26 mouse cellular contexts compared by ENCODE assay signal in genomic region chr4:49540966-49541365, GRCm38 (mm10). TPM values are rescaled to one million over a fixed set of nuclear protein-coding genes. Genes with fewer than 3 reads are reported as not detected.
DNase-seq lines count a peak whose midpoint lies in the region; ATAC-seq and TF ChIP-seq lines count a peak whose summit lies in the region.
"Had no signal": no experiment of that assay in that cellular context is flagged by ENCODE, and none has a peak within 500 bp of the region (broad histone marks: within the 10 kb centered on the region; RNA-seq: fewer than 3 reads in every experiment).

No protein-coding gene starts in this region.

- H3K9me3 ChIP-seq in heart, embryonic 12.5 days (replicated peaks) = no peaks in the 10 kb centered on the region
- H3K9me3 ChIP-seq in liver, embryonic 11.5 days (ENCODE audit: control insufficient read depth, low read length) = no peaks in the 10 kb centered on the region
- H3K9me3 ChIP-seq: embryonic facial prominence, embryonic 10.5 days; forebrain, embryonic 10.5 days; G1E; heart, embryonic 15.5 days; hindbrain, embryonic 10.5 days; hindbrain, embryonic 15.5 days had no signal

- no peak overlapping the region for H3K9ac ChIP-seq in heart, embryonic 12.5 days
- H3K9ac ChIP-seq in liver, adult 2 months (ENCODE audit: low read depth, low read length) = no peak overlapping the region
- H3K9ac ChIP-seq in liver, embryonic 11.5 days (ENCODE audit: low read depth, low read length) = no peak overlapping the region
- H3K9ac ChIP-seq: heart, embryonic 15.5 days; hindbrain, embryonic 15.5 days had no signal

- H3K27me3 ChIP-seq in heart, embryonic 12.5 days (replicated peaks) = no peaks in the 10 kb centered on the region
- H3K27me3 ChIP-seq in liver, adult 2 months (ENCODE audit: control insufficient read depth, insufficient read depth, low read length) = no peaks in the 10 kb centered on the region
- no peaks in the 10 kb centered on the region for H3K27me3 ChIP-seq in liver, embryonic 11.5 days (replicated peaks; ENCODE audit: control insufficient read depth, insufficient read depth, low read length)
- H3K27me3 ChIP-seq: heart, embryonic 15.5 days; hindbrain, embryonic 15.5 days had no signal

- intact Hi-C loops in heart, postnatal 10 days (cut with DNase I) = no loop called here
- intact Hi-C loops in heart, postnatal 14 days (cut with DNase I) = no loop called here

- no peak overlapping the region for H3K4me2 ChIP-seq in heart, embryonic 12.5 days
- H3K4me2 ChIP-seq in liver, embryonic 11.5 days = no peak overlapping the region
- H3K4me2 ChIP-seq: heart, embryonic 15.5 days; hindbrain, embryonic 15.5 days had no signal

- H3K27ac ChIP-seq in heart, embryonic 12.5 days (ENCODE audit: poor library complexity, severe bottlenecking) = no peak overlapping the region
- H3K27ac ChIP-seq in liver, adult 2 months (replicated peaks; ENCODE audit: insufficient read depth, low read depth, low read length) = no peak overlapping the region
- no peak overlapping the region for H3K27ac ChIP-seq in liver, embryonic 11.5 days (ENCODE audit: low read depth, low read length)
- H3K27ac ChIP-seq: embryonic facial prominence, embryonic 10.5 days; forebrain, embryonic 10.5 days; heart, embryonic 15.5 days; hindbrain, embryonic 10.5 days; hindbrain, embryonic 15.5 days had no signal

- no peak overlapping the region for H3K4me3 ChIP-seq in heart, embryonic 12.5 days
- H3K4me3 ChIP-seq in liver, adult 2 months (ENCODE audit: insufficient read depth, low read depth, low read length) = no peak overlapping the region
- no peak overlapping the region for H3K4me3 ChIP-seq in liver, embryonic 11.5 days (ENCODE audit: low read depth, low read length)
- H3K4me3 ChIP-seq: embryonic facial prominence, embryonic 10.5 days; forebrain, embryonic 10.5 days; heart, embryonic 15.5 days; hindbrain, embryonic 10.5 days; hindbrain, embryonic 15.5 days had no signal

- TF ChIP-seq POLR2A in liver, adult 2 months (IDR thresholded peaks at IDR 0.05; ENCODE audit: extremely low read depth, insufficient read depth, low read length) = no peak

- no peak for ATAC-seq in heart, embryonic 12.5 days (ENCODE audit: insufficient number of reproducible peaks, low FRiP score)
- no peak for ATAC-seq in liver, embryonic 11.5 days (replicated peaks; ENCODE audit: low FRiP score)
- ATAC-seq: CD4-positive, CD25-positive, alpha-beta regulatory T cell, adult 4 months; forebrain, embryonic 14.5 days; inflammation-experienced regulatory T-cells, adult 6 months; intestine, postnatal 0 days had no signal

- no peak for TF ChIP-seq CTCF in liver, adult 2 months (IDR thresholded peaks at IDR 0.05; ENCODE audit: low read depth, low read length)

- H3K79me2 ChIP-seq in liver, adult 2 months (ENCODE audit: control insufficient read depth, insufficient read depth, low read length) = no peaks in the 10 kb centered on the region

- H3K4me1 ChIP-seq in heart, embryonic 12.5 days (replicated peaks) = peaks cover 7% of the 10 kb centered on the region
- peaks cover 16% of the 10 kb centered on the region; the same call in 1 of the 2 replicates for H3K4me1 ChIP-seq in liver, adult 2 months (ENCODE audit: control insufficient read depth, insufficient read depth, low read length)
- no peaks in the 10 kb centered on the region for H3K4me1 ChIP-seq in liver, embryonic 11.5 days (replicated peaks; ENCODE audit: control insufficient read depth, insufficient read depth, low read length)
- H3K4me1 ChIP-seq: embryonic facial prominence, embryonic 10.5 days; forebrain, embryonic 10.5 days; hindbrain, embryonic 10.5 days; hindbrain, embryonic 15.5 days had no signal

- peak; percentile 35 to 41 for DNase-seq in cerebellum, postnatal 10 days
- DNase-seq in cerebellum, postnatal 36 days = no peak
- DNase-seq in heart, adult 11 months = peak; percentile 87
- peak; percentile 14 to 16 for DNase-seq in heart, postnatal 10 days
- DNase-seq in heart, postnatal 14 days = no peak
- DNase-seq in liver, adult 2 months (ENCODE audit: extremely low read depth, low read depth, low spot score) = peak; percentile 68
- DNase-seq in liver, embryonic 11.5 days (ENCODE audit: low spot score) = no peak
- DNase-seq: adrenal gland, adult 8-10 months; adrenal gland, postnatal 36 days; B cell, adult 2 months; cerebellum, adult 8-10 months; gastrocnemius, postnatal 10 days had no signal

- no peaks in the 10 kb centered on the region for H3K36me3 ChIP-seq in heart, embryonic 12.5 days
- peaks cover 93% of the 10 kb centered on the region for H3K36me3 ChIP-seq in liver, adult 2 months (ENCODE audit: control insufficient read depth, insufficient read depth, low read length)
- no peaks in the 10 kb centered on the region for H3K36me3 ChIP-seq in liver, embryonic 11.5 days (ENCODE audit: control insufficient read depth, insufficient read depth, low read length)
- H3K36me3 ChIP-seq: embryonic facial prominence, embryonic 10.5 days; forebrain, embryonic 10.5 days; G1E; heart, embryonic 15.5 days; hindbrain, embryonic 10.5 days; hindbrain, embryonic 15.5 days had no signal

- 41% methylated on average over 3 of the region's 3 CpGs for WGBS in heart, embryonic 12.5 days
- WGBS in liver, adult 2 months = 33% methylated on average over 3 of the region's 3 CpGs
- WGBS in liver, embryonic 11.5 days = 65% methylated on average over 3 of the region's 3 CpGs

RNA-seq across cellular contexts. Expression of gene Aldob, which starts 8.4 kb away (rescaled TPM):
- polyA plus RNA-seq in heart, embryonic 12.5 days (2016; fragmentation: Nextera tagmentation; extraction: Ambion mirVana) = 0.39 and 0.42 TPM in 2 replicates
- under 1 TPM in 1 of 2 experiments, not detected in 1; 0.22 TPM for total RNA-seq in heart, postnatal 10 days (2021)
- under 1 TPM; 0.10 to 0.17 TPM for total RNA-seq in heart, postnatal 14 days (2021)
- total RNA-seq in liver, adult 2 months (2014; rRNA removed) = 3,873 and 3,924 TPM in 2 replicates
- polyA plus RNA-seq in liver, adult 2 months (2012; rRNA removed) = 2,627 and 3,122 TPM in 2 replicates
- polyA plus RNA-seq in liver, embryonic 11.5 days (2014; fragmentation: Nextera tagmentation; extraction: Ambion mirVana) = 22.8 and 23.8 TPM in 2 replicates
- total RNA-seq: granulocyte monocyte progenitor cell, adult 5-6 weeks had no signal
- polyA plus RNA-seq: CD4-positive, CD25-positive, alpha-beta regulatory T cell, adult 4 months; embryonic facial prominence, embryonic 10.5 days; forebrain, embryonic 10.5 days; G1E; hindbrain, embryonic 10.5 days; inflammation-experienced regulatory T-cells, adult 6 months had no signal

RNA-seq across cellular contexts. Expression of gene Zfp189, which starts 20.0 kb away (rescaled TPM):
- polyA plus RNA-seq in heart, embryonic 12.5 days (2016; fragmentation: Nextera tagmentation; extraction: Ambion mirVana) = 8.0 and 8.3 TPM in 2 replicates
- total RNA-seq in heart, postnatal 10 days (2021) = 1 to 10 TPM; 5.8 to 8.1 TPM
- total RNA-seq in heart, postnatal 14 days (2021) = 1 to 10 TPM; 6.4 to 7.6 TPM
- total RNA-seq in liver, adult 2 months (2014; rRNA removed) = 5.2 and 6.4 TPM in 2 replicates
- 1.1 and 1.5 TPM in 2 replicates for polyA plus RNA-seq in liver, adult 2 months (2012; rRNA removed)
- polyA plus RNA-seq in liver, embryonic 11.5 days (2014; fragmentation: Nextera tagmentation; extraction: Ambion mirVana) = 7.4 and 9.2 TPM in 2 replicates

RNA-seq across cellular contexts. Expression of gene Mrpl50, which starts 20.1 kb away (rescaled TPM):
- 69.1 and 71.4 TPM in 2 replicates for polyA plus RNA-seq in heart, embryonic 12.5 days (2016; fragmentation: Nextera tagmentation; extraction: Ambion mirVana)
- total RNA-seq in heart, postnatal 10 days (2021) = 10 to 100 TPM; 37.3 to 41.7 TPM
- 10 to 100 TPM; 38.8 to 39.1 TPM for total RNA-seq in heart, postnatal 14 days (2021)
- 30.1 and 32.2 TPM in 2 replicates for total RNA-seq in liver, adult 2 months (2014; rRNA removed)
- 4.9 and 7.2 TPM in 2 replicates for polyA plus RNA-seq in liver, adult 2 months (2012; rRNA removed)
- polyA plus RNA-seq in liver, embryonic 11.5 days (2014; fragmentation: Nextera tagmentation; extraction: Ambion mirVana) = 89.4 and 106 TPM in 2 replicates

RNA-seq across cellular contexts. Expression of gene Baat, which starts 34.6 kb away (rescaled TPM):
- polyA plus RNA-seq in heart, embryonic 12.5 days (2016; fragmentation: Nextera tagmentation; extraction: Ambion mirVana) = not detected in 2 replicates
- under 1 TPM in 1 of 2 experiments, not detected in 1; 0.12 TPM for total RNA-seq in heart, postnatal 10 days (2021)
- not detected for total RNA-seq in heart, postnatal 14 days (2021)
- total RNA-seq in liver, adult 2 months (2014; rRNA removed) = 245 and 304 TPM in 2 replicates
- polyA plus RNA-seq in liver, adult 2 months (2012; rRNA removed) = 73.9 and 76.0 TPM in 2 replicates
- 0.25 TPM in 1 of 2 replicates, not detected in the other for polyA plus RNA-seq in liver, embryonic 11.5 days (2014; fragmentation: Nextera tagmentation; extraction: Ambion mirVana)
- total RNA-seq: G1E; granulocyte monocyte progenitor cell, adult 5-6 weeks had no signal
- polyA plus RNA-seq: CD4-positive, CD25-positive, alpha-beta regulatory T cell, adult 4 months; embryonic facial prominence, embryonic 14.5 days; forebrain, embryonic 14.5 days; G1E; heart, embryonic 15.5 days; hindbrain, embryonic 15.5 days; inflammation-experienced regulatory T-cells, adult 6 months; kidney, embryonic 14.5 days had no signal

RNA-seq across cellular contexts. Expression of gene Tmem246, which starts 56.7 kb away (rescaled TPM):
- polyA plus RNA-seq in heart, embryonic 12.5 days (2016; fragmentation: Nextera tagmentation; extraction: Ambion mirVana) = 47.5 and 48.0 TPM in 2 replicates
- 10 to 100 TPM; 42.0 to 47.4 TPM for total RNA-seq in heart, postnatal 10 days (2021)
- 10 to 100 TPM; 40.4 to 43.5 TPM for total RNA-seq in heart, postnatal 14 days (2021)
- total RNA-seq in liver, adult 2 months (2014; rRNA removed) = 0.27 and 0.46 TPM in 2 replicates
- polyA plus RNA-seq in liver, adult 2 months (2012; rRNA removed) = 0.51 and 0.59 TPM in 2 replicates
- polyA plus RNA-seq in liver, embryonic 11.5 days (2014; fragmentation: Nextera tagmentation; extraction: Ambion mirVana) = 17.4 and 17.8 TPM in 2 replicates
- total RNA-seq: granulocyte monocyte progenitor cell, adult 5-6 weeks had no signal
- polyA plus RNA-seq: CD4-positive, CD25-positive, alpha-beta regulatory T cell, adult 4 months; inflammation-experienced regulatory T-cells, adult 6 months had no signal

Comparison
In these comparisons a context has a peak if more than half of its experiments do, and no peak if none do; other contexts are left out.
1. DNase-seq: peak in cerebellum, postnatal 10 days (2 of 2), heart, adult 11 months (single experiment), heart, postnatal 10 days (2 of 2) and liver, adult 2 months (single experiment); none in cerebellum, postnatal 36 days (0 of 2), heart, postnatal 14 days (0 of 2) and liver, embryonic 11.5 days (single experiment).
2. RNA of gene Aldob, which starts 8.4 kb away (total RNA-seq): 3,873 to 3,924 TPM in liver, adult 2 months; 0.22 TPM in heart, postnatal 10 days and 0.10 to 0.17 TPM in heart, postnatal 14 days; every median in the first group is over 1,000 times any median in the second.